Mouse (Mus musculus) MEL (cell line): ENCODE data around the gene Smlr1. TPM values are rescaled to one million over a fixed set of nuclear protein-coding genes. Genes with fewer than 3 reads are reported as not detected.

Experiments used
- DNase-seq: peaks from one replicate; pipeline ENCODE4 v3.0.0; 2011; ENCODE audit warnings: low read depth, low spot score
- H3K27ac ChIP-seq: 2 replicates; pipeline ENCODE4 v1.5.1; 2012; ENCODE audit warnings: low read depth, mild to moderate bottlenecking, control low read depth, low read length, moderate library complexity; ENCODE audit not compliant: control insufficient read depth
- H3K27me3 ChIP-seq, 2 experiments: fragments of 150-350 bp in 1 of 2; sonication (generic) in 1 of 2; 2 replicates each; pipeline ENCODE4 v1.6.1; 2012; ENCODE audit warnings: low read length in 2 of 2, mild to moderate bottlenecking in 2 of 2, improper control_type of control experiment in 1 of 2, moderate library complexity in 1 of 2; ENCODE audit not compliant: insufficient read depth in 2 of 2, control insufficient read depth in 1 of 2
- H3K36me3 ChIP-seq, 2 experiments: 2 replicates each; pipeline ENCODE4 v1.6.1; 2012 to 2014; ENCODE audit warnings: low read length in 2 of 2, improper control_type of control experiment in 1 of 2, inconsistent platforms in 1 of 2, mild to moderate bottlenecking in 1 of 2; ENCODE audit not compliant: insufficient read depth in 2 of 2, control insufficient read depth in 1 of 2
- H3K4me1 ChIP-seq, 2 experiments: fragments of 150-350 bp in 1 of 2; sonication (generic) in 1 of 2; 2 replicates each; pipeline ENCODE4 v1.6.1; 2012; ENCODE audit warnings: low read length in 2 of 2, improper control_type of control experiment in 1 of 2, mild to moderate bottlenecking in 1 of 2; ENCODE audit not compliant: insufficient read depth in 2 of 2, control insufficient read depth in 1 of 2
- H3K4me3 ChIP-seq, 2 experiments: fragments of 150-350 bp in 1 of 2; sonication (generic) in 1 of 2; 2 replicates each; pipeline ENCODE4 v1.5.1; 2012; ENCODE audit warnings: low read depth in 2 of 2, low read length in 2 of 2, mild to moderate bottlenecking in 2 of 2, moderate library complexity in 2 of 2, control low read depth in 1 of 2, improper control_type of control experiment in 1 of 2; ENCODE audit not compliant: control insufficient read depth in 1 of 2, insufficient read depth in 1 of 2
- H3K79me2 ChIP-seq: 2 replicates; pipeline ENCODE4 v1.6.1; 2012; ENCODE audit warnings: mild to moderate bottlenecking, low read length, moderate library complexity; ENCODE audit not compliant: control insufficient read depth, poor library complexity, insufficient read depth
- H3K9ac ChIP-seq: 2 replicates; pipeline ENCODE4 v1.6.1; 2012; ENCODE audit warnings: low read depth, mild to moderate bottlenecking, control low read depth, low read length, moderate library complexity; ENCODE audit not compliant: control insufficient read depth, poor library complexity, severe bottlenecking
- H3K9me3 ChIP-seq: fragments of 150-350 bp; sonication (generic); replicated peaks from 2 replicates; pipeline ENCODE4 v1.6.1; 2012; ENCODE audit warnings: mild to moderate bottlenecking, low read length, improper control_type of control experiment, moderate library complexity; ENCODE audit not compliant: insufficient read depth
- BHLHE40 ChIP-seq: IDR thresholded peaks from 2 replicates; pipeline ENCODE4 v1.6.1; 2012; ENCODE audit warnings: low read depth, mild to moderate bottlenecking, inconsistent platforms, low read length, improper control_type of control experiment, borderline replicate concordance
- CHD2 ChIP-seq: IDR thresholded peaks from 2 replicates; pipeline ENCODE4 v1.6.1; 2011; ENCODE audit warnings: low read length, improper control_type of control experiment
- CTCF ChIP-seq, 3 experiments: IDR thresholded peaks in 2 of 3; conservative IDR thresholded peaks in 1 of 3; 2 replicates each; pipeline ENCODE4 v1.5.1; 2011 to 2012; ENCODE audit warnings: low read length in 3 of 3, low read depth in 2 of 3, mild to moderate bottlenecking in 2 of 3, improper control_type of control experiment in 1 of 3, inconsistent platforms in 1 of 3, mixed read lengths in 1 of 3, moderate library complexity in 1 of 3; ENCODE audit not compliant: control insufficient read depth in 1 of 3, insufficient read depth in 1 of 3, poor library complexity in 1 of 3, severe bottlenecking in 1 of 3
- E2F4 ChIP-seq: IDR thresholded peaks from 2 replicates; pipeline ENCODE4 v1.6.1; 2011; ENCODE audit warnings: low read depth, low read length, improper control_type of control experiment, borderline replicate concordance
- ELF1 ChIP-seq: IDR thresholded peaks from 2 replicates; pipeline ENCODE4 v1.6.1; 2014; ENCODE audit warnings: low read depth, mild to moderate bottlenecking, inconsistent platforms, low read length, improper control_type of control experiment, moderate library complexity
- EP300 ChIP-seq, 2 experiments: IDR thresholded peaks; 2 replicates each; pipeline ENCODE4 v1.6.1; 2011; ENCODE audit warnings: improper control_type of control experiment in 2 of 2, low read length in 2 of 2, low read depth in 1 of 2, mild to moderate bottlenecking in 1 of 2
- HCFC1 ChIP-seq: IDR thresholded peaks from 2 replicates; pipeline ENCODE4 v1.6.1; 2012; ENCODE audit warnings: low read depth, mild to moderate bottlenecking, inconsistent platforms, low read length, improper control_type of control experiment, moderate library complexity
- KAT2A ChIP-seq: conservative IDR thresholded peaks from 2 replicates; pipeline ENCODE4 v1.6.1; 2012; ENCODE audit warnings: low read depth, low read length, improper control_type of control experiment, inconsistent platforms
- MAFK ChIP-seq: IDR thresholded peaks from 2 replicates; pipeline ENCODE4 v1.6.1; 2011; ENCODE audit warnings: low read depth, mild to moderate bottlenecking, low read length, improper control_type of control experiment, borderline replicate concordance
- MAX ChIP-seq: IDR thresholded peaks from 2 replicates; pipeline ENCODE4 v1.6.1; 2011; ENCODE audit warnings: low read length, improper control_type of control experiment
- MYB ChIP-seq: IDR thresholded peaks from 2 replicates; pipeline ENCODE4 v1.6.1; 2011; ENCODE audit warnings: mild to moderate bottlenecking, low read depth, low read length, improper control_type of control experiment
- MYC ChIP-seq: IDR thresholded peaks from 2 replicates; pipeline ENCODE4 v1.6.1; 2011; ENCODE audit warnings: low read depth, mild to moderate bottlenecking, low read length, improper control_type of control experiment, moderate library complexity
- POLR2A ChIP-seq, 2 experiments: IDR thresholded peaks; 2 replicates each; pipeline ENCODE4 v1.6.1; 2011 to 2012; ENCODE audit warnings: low read length in 2 of 2, mild to moderate bottlenecking in 2 of 2, control low read depth in 1 of 2, improper control_type of control experiment in 1 of 2, low read depth in 1 of 2, moderate library complexity in 1 of 2; ENCODE audit not compliant: control insufficient read depth in 1 of 2, insufficient read depth in 1 of 2, poor library complexity in 1 of 2
- POLR2AphosphoS2 ChIP-seq: IDR thresholded peaks from 2 replicates; pipeline ENCODE4 v1.6.1; 2011; ENCODE audit warnings: low read length, improper control_type of control experiment
- POLR2AphosphoS5 ChIP-seq: IDR thresholded peaks from 2 replicates; pipeline ENCODE4 v1.6.1; 2012; ENCODE audit warnings: low read depth, borderline replicate concordance, mild to moderate bottlenecking, inconsistent platforms, low read length, moderate library complexity, mixed read lengths
- RAD21 ChIP-seq: IDR thresholded peaks from 2 replicates; pipeline ENCODE4 v1.6.1; 2011; ENCODE audit warnings: mild to moderate bottlenecking, low read depth, low read length, improper control_type of control experiment
- SMC3 ChIP-seq: IDR thresholded peaks from 2 replicates; pipeline ENCODE4 v1.6.1; 2011; ENCODE audit warnings: low read depth, low read length, improper control_type of control experiment
- TAL1 ChIP-seq: IDR thresholded peaks from 2 replicates; pipeline ENCODE4 v1.6.1; 2012; ENCODE audit warnings: mild to moderate bottlenecking, inconsistent platforms, low read length, moderate library complexity, mixed read lengths
- TBP ChIP-seq: IDR thresholded peaks from 2 replicates; pipeline ENCODE4 v1.8.0; 2011; ENCODE audit warnings: low read depth, low read length, improper control_type of control experiment
- UBTF ChIP-seq: IDR thresholded peaks from 2 replicates; pipeline ENCODE4 v1.6.1; 2012; ENCODE audit warnings: low read depth, mild to moderate bottlenecking, inconsistent platforms, low read length, improper control_type of control experiment, moderate library complexity, borderline replicate concordance; ENCODE audit not compliant: insufficient read depth
- USF1 ChIP-seq: IDR thresholded peaks from 2 replicates; pipeline ENCODE4 v1.6.1; 2014; ENCODE audit warnings: low read depth, mild to moderate bottlenecking, inconsistent platforms, low read length, improper control_type of control experiment, moderate library complexity
- ZC3H11A ChIP-seq: IDR thresholded peaks from 2 replicates; pipeline ENCODE4 v1.6.1; 2012; ENCODE audit warnings: low read depth, mild to moderate bottlenecking, inconsistent platforms, low read length, improper control_type of control experiment
- ZKSCAN1 ChIP-seq: IDR thresholded peaks from 2 replicates; pipeline ENCODE4 v1.6.1; 2012; ENCODE audit warnings: low read depth, mild to moderate bottlenecking, inconsistent platforms, low read length, improper control_type of control experiment, moderate library complexity
- ZMIZ1 ChIP-seq: IDR thresholded peaks from 2 replicates; pipeline ENCODE4 v1.6.1; 2012; ENCODE audit warnings: low read depth, mild to moderate bottlenecking, inconsistent platforms, low read length, improper control_type of control experiment, moderate library complexity
- ZNF384 ChIP-seq: IDR thresholded peaks from 2 replicates; pipeline ENCODE4 v1.6.1; 2012; ENCODE audit warnings: low read depth, mild to moderate bottlenecking, inconsistent platforms, low read length, improper control_type of control experiment
- polyA plus RNA-seq, 2 experiments: library from polyadenylated mRNA; stranded (reverse) in 1 of 2; unstranded in 1 of 2; fragments of >175 nt in 1 of 2; fragments of >200 nt in 1 of 2; gene quantifications; 2 replicates each; pipeline versions ENCODE4 v1.2.1 to v1.2.4; 2012; ENCODE audit warnings: low replicate concordance in 2 of 2, low read depth in 1 of 2; ENCODE audit not compliant: insufficient read length in 2 of 2, insufficient read depth in 1 of 2, missing spikeins in 1 of 2
- total RNA-seq: library from RNA; depleted of rRNA; stranded (reverse); fragments of 300-350 nt; gene quantifications from 2 replicates; pipeline ENCODE4 v1.2.3, GENCODE M21; 2012

Gene Smlr1
- total and polyA plus RNA-seq, 3 experiments: not detected

- Histone ChIP-seq H3K27me3 (no peaks in the 10 kb centered on the region), H3K27ac (no peak overlapping the region), H3K9me3 (no peaks in the 10 kb centered on the region), H3K9ac (no peak overlapping the region)
- peak; percentile 81 for TF ChIP-seq MYC
- TF ChIP-seq E2F4: no peak
- TF ChIP-seq MAX: peak; percentile 40; the same call in 1 of the 2 replicates
- TF ChIP-seq BHLHE40: no peak
- TF ChIP-seq CTCF (IDR thresholded peaks at IDR 0.05 in 2 of 3, conservative IDR thresholded peaks at IDR 0.05 in 1 of 3; ENCODE audit: control insufficient read depth in 1 of 3, insufficient read depth in 1 of 3, low read depth in 2 of 3, low read length in 3 of 3, poor library complexity in 1 of 3, severe bottlenecking in 1 of 3): peak; percentile 80 to 90 (median 81)
- TF ChIP-seq SMC3: peak; percentile 92
- TF ChIP-seq ZKSCAN1: peak; percentile 90; the same call in 1 of the 2 replicates
- peak; percentile 93 for TF ChIP-seq RAD21
- TF ChIP-seq ZC3H11A: peak; percentile 80
- TF ChIP-seq, all 39 proteins: peak for 7
- DNase-seq: peak; percentile 62
- no peak overlapping the region for H3K4me3 ChIP-seq
- H3K4me1 ChIP-seq: no peaks in the 10 kb centered on the region
- no peaks in the 10 kb centered on the region for H3K36me3 ChIP-seq
- H3K79me2 ChIP-seq: no peaks in the 10 kb centered on the region
Observed at GRCm38 (mm10) chr10:25488456-25488855, 47.6 kb downstream of the Smlr1 start.

GRCm38 (mm10) chr10:25482791-25483190, 53.3 kb downstream of the Smlr1 start:
- no peak for TF ChIP-seq EP300 (IDR thresholded peaks at IDR 0.05; ENCODE audit: low read depth in 1 of 2, low read length in 2 of 2)
- no peak for TF ChIP-seq USF1
- no peak for TF ChIP-seq TBP
- no peak for TF ChIP-seq CHD2
- TF ChIP-seq HCFC1: no peak
- no peak for TF ChIP-seq TAL1
- no peak for TF ChIP-seq ZMIZ1
- TF ChIP-seq POLR2A (IDR thresholded peaks at IDR 0.05; ENCODE audit: control insufficient read depth in 1 of 2, insufficient read depth in 1 of 2, low read depth in 1 of 2, low read length in 2 of 2, poor library complexity in 1 of 2): no peak
- TF ChIP-seq UBTF: no peak
- TF ChIP-seq ZNF384: no peak
- TF ChIP-seq POLR2AphosphoS5: no peak
- no peak for TF ChIP-seq ZC3H11A
- no peak for TF ChIP-seq KAT2A
- no peak for TF ChIP-seq MAFK
- no peak for TF ChIP-seq POLR2AphosphoS2
- TF ChIP-seq ELF1: no peak
- TF ChIP-seq MYB: no peak
- no peak for TF ChIP-seq BHLHE40
- TF ChIP-seq, all 39 proteins: peak for 0
- Histone ChIP-seq H3K4me1 (no peaks in the 10 kb centered on the region), H3K27ac (no peak overlapping the region), H3K9ac (no peak overlapping the region), H3K79me2 (no peaks in the 10 kb centered on the region), H3K9me3 (no peaks in the 10 kb centered on the region), H3K36me3 (no peaks in the 10 kb centered on the region), H3K4me3 (no peak overlapping the region), H3K27me3 (no peaks in the 10 kb centered on the region)
- DNase-seq: no peak
